Mouse (Mus musculus) gastrocnemius, adult 18-20 months (tissue): ENCODE data around the gene Fnip2. TPM values are rescaled to one million over a fixed set of nuclear protein-coding genes. Genes with fewer than 3 reads are reported as not detected.
A peak's percentile ranks its signal among the peaks of the same experiment; 100 is the strongest.
"Not testable (repeated sequence)": the region's sequence is repeated elsewhere in the genome, so short reads cannot be mapped to it uniquely, and the experiment has no call there.

Source experiments
- DNase-seq: peaks from one replicate; pipeline ENCODE4 v3.0.0; 2021; ENCODE audit warnings: low spot score
- total RNA-seq, 2 experiments: library from RNA; stranded (reverse); gene quantifications; 2 replicates each; pipeline ENCODE4 v1.2.3; 2021

Gene Fnip2
- total RNA-seq, 2 experiments from 2014 or later = 3.4 to 4.6 TPM

DNA sequence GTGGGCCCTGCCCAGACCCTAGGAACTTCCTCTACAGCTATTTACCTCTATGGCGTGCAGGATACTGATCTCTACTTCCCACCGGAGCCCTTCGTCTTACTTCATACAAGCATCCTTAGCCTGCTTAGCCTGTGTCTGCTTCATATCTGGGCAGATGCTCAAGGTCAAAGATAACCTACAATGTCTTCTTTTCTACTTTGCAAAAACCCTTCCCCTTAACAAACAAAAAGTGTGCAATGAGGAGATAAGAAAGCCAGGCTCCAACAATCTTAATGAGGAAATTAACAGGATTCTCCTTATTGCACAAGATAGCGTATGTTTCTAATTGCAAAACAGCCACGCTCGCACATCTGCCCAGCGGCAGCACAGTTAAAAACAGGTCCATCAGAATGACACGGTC, 89.2 kb downstream of the Fnip2 start:
- DNase-seq = no peak

DNA sequence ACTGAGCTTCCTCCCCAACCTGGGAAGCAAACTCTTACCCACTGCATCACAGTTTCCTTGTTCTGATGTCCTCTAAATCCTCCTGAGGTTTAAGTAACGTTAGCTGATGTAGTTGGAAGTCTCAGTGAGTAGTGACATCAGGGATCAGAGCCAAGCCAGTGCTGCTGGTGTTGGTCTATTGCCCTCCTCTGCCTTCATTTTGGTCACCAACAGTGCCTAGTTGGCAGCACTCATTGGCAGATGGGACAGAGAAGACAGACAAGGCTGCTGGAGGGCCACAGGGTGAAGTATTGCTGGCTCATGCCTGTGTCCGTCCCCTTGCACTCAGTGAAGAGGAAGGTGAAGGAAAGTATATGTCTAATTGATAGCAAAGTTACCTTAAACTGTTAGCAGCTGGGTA, 91.6 kb downstream of the Fnip2 start:
- peak; percentile 31 for DNase-seq

DNA sequence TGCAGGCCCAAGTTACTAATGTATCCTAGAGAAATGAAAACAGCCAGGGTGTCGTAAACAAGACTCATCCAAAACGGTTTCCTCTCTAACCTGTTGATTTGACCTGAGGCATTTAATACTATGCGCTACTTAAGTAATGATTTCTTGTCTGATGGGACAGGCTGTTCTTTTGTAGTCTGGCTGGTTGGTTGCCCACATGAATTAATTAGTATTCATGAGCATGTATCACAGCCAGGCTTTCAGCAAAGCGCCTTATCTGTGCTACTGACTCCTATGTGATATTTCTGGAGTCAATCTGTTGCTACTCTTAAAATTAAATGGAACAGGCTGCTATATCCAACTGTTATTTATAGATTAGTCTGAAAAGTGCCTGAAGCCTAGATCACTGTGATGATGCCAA, 92.7 kb downstream of the Fnip2 start:
- peak; percentile 42 for DNase-seq

DNA sequence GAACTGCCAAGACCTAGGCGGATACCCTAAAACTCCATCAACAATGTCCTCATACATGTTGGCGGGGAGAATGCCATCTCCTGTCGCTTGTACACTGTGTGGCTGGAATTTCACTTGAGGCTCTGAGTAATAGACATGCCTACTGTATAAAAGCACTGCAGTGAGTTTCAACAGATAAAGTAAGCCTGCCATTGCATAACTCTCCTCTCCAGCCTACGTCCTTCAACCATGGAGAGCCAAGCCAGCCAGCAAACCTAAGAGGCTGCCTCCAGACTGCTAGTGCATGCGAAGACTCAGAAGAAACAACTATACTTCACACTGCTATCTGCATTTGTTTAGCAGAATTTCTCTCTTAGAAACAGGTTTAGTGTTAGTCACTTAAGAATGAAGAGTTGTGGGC, 95.2 kb downstream of the Fnip2 start:
- DNase-seq = no peak

DNA sequence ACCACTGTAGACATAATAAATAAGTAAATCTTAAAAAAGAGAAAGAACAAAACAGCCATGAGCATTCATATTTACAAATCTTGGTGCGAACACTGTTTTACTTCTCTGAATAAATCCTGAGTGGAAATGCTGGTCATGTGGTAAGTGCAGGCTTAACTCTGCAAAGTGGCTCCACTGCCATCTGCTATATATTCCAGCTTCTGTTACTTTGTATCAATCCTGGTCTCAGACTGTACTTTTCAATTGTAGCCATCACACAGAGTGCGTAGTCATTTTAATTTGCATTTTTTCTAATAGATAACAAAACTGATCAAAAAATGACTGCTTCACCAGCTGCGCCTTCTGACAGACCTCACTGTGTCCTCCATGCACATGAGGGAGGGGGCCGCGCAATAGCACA, 98.2 kb downstream of the Fnip2 start:
- DNase-seq = no peak

DNA sequence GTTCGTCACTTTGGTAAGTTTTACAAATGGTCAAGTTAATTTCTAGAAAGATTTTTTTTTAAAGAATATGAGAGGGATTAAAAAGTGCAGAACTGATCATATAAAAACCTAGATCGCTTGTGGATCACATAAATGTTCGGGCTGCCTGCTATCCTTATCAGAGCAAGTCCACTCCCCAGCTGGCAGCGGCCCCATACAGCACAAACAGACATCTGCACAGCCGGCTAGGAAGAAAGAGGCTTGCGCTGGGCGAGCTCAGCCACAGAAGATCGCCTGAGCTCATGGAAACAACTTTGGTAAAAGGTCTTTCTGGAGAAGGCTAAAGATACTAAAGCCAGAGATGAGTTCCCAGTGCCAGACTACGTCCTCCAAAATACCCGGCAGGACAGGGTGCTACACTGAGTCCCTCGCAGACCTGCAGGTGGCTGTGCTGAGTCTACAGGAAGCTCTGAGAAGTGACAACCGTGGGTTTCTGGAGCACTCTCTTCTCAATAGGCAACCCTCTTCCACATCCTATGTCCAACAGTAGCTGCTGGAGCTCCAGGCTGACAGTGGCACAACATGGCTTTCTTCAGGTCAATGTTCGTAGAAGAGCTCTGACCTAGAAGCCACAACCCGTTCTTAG, 108.8 kb downstream of the Fnip2 start:
- no peak for DNase-seq

DNA sequence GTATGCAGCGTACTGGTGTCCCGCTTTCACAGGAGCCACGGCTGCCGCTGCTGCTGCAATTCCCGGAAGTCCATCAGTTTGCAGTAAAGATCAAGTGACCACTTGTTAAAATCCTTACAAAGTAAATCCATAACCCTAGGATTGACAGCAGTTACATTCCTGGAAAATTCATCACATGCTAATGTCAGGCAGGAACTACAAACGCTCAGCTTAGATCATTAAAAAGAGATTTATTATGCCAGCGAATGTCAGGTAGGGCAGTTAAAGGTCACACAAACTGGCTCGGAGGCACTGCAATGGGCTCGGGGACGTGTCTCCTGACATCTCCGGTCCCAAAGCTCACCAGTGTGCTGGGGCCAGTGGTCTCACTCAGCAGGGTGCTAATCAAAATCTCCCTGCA, 111.8 kb downstream of the Fnip2 start:
- DNase-seq = no peak

GRCm38 (mm10) chr3:79452696-79453263, 114.8 kb downstream of the Fnip2 start:
- DNase-seq = no peak

DNA sequence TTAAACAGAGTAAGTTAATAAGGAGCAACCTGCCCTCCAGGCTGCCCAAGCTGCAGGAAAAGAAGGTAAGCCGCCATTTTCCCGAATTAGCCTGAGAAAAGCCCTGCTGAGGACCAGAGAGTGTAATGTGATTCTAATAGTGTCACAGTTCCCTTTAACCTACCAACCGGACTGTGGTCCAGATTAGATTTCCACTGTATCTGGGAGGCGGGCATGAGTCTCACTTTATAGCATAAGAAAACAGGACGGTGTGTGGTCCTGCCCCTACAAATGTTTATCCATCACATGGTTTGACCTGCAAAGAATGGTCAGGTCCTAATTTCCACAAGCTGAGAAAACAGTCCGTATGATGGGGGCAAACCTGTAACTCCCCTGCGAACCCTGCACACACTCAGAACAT, 118.2 kb downstream of the Fnip2 start:
- no peak for DNase-seq

- DNase-seq = no peak
Observed at GRCm38 (mm10) chr3:79448421-79448820, 119.2 kb downstream of the Fnip2 start.

DNA sequence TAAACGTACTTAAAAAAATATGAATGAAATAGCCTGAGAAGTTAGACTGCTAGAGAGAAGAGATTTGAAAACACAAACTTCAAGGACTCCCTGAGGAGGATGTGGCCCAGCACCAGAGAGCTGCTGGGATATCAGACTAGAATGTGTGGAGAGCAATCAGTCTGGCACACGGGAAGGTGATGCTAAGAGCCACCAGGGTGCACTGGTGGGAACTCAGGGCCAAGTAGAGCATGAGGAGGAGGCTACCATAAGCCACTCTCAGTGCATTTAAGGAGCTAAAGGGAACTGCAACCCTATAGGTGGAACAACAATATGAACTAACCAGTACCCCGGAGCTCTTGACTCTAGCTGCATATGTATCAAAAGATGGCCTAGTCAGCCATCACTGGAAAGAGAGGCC, 120.9 kb downstream of the Fnip2 start:
- not testable (repeated sequence) for DNase-seq

- no peak for DNase-seq
Observed at GRCm38 (mm10) chr3:79446124-79446523, 121.5 kb downstream of the Fnip2 start.

- DNase-seq = no peak
Observed at GRCm38 (mm10) chr3:79445041-79445440, 122.6 kb downstream of the Fnip2 start.

DNA sequence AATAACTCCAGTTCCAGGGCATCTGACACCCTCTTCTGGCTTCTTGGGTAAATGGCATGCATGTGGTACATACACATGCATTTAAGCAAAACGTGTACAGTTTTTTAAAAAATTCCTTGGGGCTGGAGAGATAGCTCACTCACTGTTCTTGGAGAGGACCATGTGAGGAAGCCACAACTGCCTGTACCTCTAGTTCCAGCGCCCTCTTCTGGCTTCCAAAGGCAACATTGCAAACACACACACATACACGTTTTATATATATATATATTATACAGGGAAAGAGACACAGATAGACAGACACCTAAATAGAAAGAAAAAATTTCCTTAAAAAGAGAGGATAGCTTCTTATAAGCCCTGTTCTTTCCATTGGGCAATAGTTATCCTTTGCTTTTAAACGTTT, 123.7 kb downstream of the Fnip2 start:
- DNase-seq = no peak

GRCm38 (mm10) chr3:79440976-79441491, 126.6 kb downstream of the Fnip2 start:
- no peak for DNase-seq

GRCm38 (mm10) chr3:79438276-79438675, 129.3 kb downstream of the Fnip2 start:
- no peak for DNase-seq

DNA sequence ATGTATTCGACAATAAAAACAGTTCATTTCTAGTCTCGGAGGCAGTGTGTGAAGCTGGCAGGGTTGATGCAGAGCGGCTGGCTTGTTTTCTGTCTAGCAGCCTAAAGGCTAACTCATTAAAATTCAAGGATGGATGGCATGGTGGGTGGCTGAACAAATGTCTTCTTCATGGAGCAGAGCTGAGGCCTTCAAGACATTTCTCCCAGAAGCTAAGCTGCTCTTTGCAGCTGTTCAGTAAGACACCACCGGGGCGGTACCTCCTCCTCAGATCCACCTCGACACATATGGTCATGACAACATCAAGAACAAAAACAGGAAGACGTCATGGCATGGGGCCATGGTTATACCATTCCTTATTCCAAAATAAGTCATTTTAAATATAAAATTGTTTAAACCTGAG, 131.4 kb downstream of the Fnip2 start:
- DNase-seq = no peak

DNA sequence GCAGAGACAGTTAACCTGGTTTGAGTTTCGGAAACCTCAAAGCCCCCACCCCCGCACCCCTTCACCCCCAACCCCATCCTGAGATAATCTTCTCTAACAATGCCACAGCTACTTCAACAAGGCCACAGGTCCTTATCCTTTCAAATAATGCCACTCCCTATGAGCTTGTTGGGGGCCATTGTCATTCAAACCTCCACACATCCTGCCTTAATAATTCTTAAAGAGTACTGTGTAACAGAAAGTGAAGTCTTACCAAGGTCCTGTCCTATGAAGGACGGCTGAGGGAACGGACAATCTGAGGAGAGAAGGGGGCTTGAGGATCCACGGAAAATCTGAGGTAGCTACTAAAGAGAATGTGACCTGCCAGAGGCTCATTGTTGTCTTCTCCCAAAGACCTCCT, 132.6 kb downstream of the Fnip2 start:
- no peak for DNase-seq

- no peak for DNase-seq
Observed at GRCm38 (mm10) chr3:79434436-79434835, 133.2 kb downstream of the Fnip2 start.

DNA sequence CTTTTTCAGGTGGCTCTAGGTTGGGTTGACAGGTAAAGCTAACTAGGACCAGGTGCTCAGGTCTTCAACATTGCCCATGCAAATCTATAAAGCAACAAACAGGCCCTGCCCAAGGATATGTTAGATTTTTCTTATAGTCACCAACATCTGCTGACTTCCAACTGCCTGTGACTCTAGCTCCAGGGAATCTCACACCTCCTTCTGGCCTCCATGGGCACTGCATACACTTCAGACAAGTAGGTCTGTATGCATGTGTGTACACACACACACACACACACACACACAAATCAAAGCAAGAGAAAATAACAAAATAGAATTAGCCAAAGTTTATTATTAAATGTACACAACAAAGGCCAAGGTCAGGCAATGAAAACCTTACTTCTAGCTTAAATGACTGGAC, 134.0 kb downstream of the Fnip2 start:
- DNase-seq = no peak

DNA sequence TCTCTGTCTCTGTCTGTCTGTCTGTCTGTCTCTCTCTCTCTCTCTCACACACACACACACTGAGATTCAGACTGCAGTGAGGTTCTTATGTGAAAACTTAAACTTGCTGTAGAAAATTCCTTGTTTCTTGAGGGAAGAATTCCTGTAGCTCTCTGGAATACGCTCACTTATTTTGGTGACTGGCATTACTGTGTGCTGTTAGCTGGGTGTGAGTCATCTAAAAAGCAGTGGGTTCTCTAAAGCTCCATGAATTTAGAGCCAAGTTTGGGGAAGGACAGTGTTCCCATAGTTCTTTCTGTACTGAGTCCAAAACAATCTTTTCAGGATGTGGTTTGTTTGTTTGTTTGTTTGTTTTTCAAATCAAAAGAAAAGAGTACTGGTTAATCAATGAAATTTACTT, 142.2 kb downstream of the Fnip2 start:
- no peak for DNase-seq

- no peak for DNase-seq
Observed at GRCm38 (mm10) chr3:79418921-79419320, 148.7 kb downstream of the Fnip2 start.

DNA sequence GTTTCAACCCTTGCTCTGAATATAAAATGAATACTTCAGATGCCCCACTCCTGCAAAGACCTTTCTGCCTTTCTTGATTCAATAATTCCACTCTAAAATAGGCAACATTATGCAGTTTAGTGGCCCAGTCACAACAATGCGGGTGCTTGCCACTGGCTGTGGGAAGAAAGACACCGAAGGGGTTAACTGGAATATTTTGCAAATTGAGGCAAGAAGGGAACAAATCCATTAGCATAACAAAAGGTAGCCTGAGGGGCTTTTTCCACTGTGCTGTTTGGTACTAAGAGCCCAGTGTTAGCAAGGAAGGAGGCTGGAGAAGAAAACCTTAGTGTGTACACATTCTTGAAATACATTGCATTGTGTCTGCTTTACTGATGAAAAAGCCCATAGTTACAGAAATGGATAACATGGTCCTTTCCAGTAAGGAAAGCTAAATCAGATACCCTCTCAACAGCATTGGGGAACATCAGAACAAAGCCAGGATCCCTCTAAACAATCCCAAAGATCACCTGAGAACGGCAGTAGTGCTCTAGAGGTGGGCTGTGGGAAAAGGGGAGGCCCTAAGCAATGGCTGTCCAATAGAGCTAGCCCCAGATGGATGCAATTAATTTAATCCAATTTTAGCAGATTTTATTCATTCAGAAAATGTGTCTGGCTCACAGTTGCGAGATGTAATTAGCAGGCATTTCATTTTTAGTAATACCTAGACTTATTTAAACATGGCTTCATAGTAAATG, 150.5 kb downstream of the Fnip2 start:
- no peak for DNase-seq
